Mouse (Mus musculus): ENCODE results near the gene Phrf1.

The Phrf1 gene

GRCm38 (mm10) chr7:141228279-141229067, at the start of gene Phrf1:
Gene Phrf1, plus strand, starts transcription at chr7:141228784.
- peak; percentile 90 to 96 for DNase-seq (ENCODE audit: low spot score in 2 of 2)

GRCm38 (mm10) chr7:141188194-141188593, 40.4 kb upstream of the Phrf1 start:
- no peak for DNase-seq (ENCODE audit: low spot score in 2 of 2)

DNA sequence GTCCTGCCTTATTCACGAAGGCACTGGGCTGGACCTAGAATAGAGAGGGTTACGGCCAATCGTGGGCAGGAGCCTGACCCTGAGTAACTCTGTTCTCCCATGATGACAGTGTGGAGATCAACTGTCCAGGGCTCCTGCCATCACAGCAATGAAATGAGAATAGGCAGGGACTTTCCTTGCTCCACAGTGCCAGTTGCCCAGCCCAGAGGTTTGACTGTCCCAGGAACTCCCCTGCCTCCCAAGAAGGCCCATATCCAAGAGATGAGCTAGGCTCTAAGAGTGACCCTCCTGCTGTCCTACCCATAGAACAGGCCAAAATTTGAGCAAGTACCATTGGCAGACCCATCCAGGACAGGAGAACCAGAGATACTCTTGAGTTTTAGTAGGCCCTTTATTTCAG, 39.9 kb upstream of the Phrf1 start:
- no peak for DNase-seq (ENCODE audit: low spot score in 2 of 2)

DNA sequence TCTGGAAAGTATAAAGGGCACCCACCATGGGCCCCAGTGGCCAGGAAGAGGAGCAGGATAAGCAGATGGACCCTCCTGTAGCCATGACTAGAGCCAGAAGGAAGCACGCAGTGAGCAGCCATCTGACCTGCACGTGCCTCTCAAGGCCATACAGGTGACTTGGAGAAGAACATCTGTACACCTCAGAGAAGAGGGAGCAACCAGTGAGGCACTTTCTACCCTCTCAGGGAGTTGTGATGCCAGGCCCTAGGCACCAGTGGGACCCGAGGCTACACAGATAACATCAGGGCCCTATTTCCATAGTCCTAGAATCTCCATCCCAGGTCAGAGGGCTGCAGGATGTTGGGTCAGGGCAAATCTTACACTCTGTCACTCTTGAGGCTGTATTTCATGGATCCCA, 38.4 kb upstream of the Phrf1 start:
- no peak for DNase-seq (ENCODE audit: low spot score in 2 of 2)

GRCm38 (mm10) chr7:141191036-141191435, 37.5 kb upstream of the Phrf1 start:
- DNase-seq (ENCODE audit: low spot score in 2 of 2) = no peak

DNA sequence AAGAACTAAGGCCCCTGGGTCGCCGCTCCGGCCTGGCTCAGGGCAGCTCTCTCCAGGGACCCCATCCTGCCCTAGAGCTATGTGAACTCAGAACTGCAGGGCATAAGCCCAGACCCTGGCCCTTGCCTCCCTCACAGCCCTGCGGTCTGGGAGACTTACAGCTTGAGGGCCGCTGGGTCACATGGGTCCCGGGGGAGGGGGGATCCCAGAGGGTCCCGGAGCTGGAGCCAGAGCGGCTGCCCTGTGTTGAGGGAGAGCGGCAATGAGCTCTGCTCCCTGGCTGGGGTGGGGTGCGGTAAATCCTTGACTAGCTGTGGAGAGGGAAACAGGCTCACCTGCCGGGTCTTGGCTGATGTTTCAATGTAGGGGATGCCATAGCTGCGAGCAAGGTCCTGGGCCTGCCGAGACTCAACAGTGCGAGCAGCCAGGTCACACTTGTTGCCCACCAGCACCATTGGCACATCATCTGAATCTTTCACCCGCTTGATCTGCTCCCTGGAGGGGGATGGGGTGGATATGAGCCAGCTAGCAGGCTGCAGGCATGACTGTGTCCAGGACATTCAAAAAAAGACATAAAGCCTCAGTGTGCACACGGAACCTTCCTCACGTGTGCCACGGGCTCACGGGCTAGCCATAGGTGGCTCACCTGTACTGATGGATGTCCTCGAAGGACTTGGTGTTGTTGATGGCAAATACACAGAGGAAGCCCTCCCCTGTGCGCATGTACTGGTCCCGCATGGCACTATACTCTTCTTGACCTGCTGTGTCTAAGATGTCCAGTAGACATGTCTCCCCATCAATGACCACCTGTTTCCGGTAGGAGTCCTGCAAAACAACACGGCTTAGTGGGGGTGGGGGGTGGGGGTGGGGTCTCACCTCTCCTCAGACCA, 36.5 kb upstream of the Phrf1 start:
- DNase-seq (ENCODE audit: low spot score in 2 of 2) = no peak

DNA sequence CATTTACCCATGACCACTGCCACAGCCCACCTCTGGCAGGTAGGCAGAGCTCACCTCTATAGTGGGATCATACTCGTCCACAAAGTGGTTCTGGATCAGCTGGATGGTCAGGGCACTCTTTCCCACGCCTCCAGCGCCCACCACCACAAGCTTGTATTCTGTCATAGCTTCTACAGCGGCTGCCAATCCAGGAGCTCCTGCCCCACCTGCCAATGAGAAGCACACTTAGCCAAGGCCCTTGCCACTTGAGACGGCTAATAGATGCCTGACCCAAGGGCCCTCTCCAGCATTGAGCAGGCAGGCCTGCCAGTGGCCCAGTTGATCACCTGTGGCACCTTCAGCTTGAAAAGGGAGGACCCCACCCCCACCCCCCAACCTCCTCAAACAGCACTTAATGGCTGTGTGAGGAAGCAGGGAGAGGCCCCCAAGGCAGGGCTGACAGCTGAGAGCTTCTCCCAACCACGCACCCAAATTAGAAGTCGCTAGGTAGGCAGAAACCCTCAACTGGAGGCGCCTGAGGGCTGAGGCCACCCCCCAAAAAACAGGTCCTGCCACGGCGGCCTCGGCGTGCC, 35.7 kb upstream of the Phrf1 start:
- DNase-seq (ENCODE audit: low spot score in 2 of 2) = no peak

DNA sequence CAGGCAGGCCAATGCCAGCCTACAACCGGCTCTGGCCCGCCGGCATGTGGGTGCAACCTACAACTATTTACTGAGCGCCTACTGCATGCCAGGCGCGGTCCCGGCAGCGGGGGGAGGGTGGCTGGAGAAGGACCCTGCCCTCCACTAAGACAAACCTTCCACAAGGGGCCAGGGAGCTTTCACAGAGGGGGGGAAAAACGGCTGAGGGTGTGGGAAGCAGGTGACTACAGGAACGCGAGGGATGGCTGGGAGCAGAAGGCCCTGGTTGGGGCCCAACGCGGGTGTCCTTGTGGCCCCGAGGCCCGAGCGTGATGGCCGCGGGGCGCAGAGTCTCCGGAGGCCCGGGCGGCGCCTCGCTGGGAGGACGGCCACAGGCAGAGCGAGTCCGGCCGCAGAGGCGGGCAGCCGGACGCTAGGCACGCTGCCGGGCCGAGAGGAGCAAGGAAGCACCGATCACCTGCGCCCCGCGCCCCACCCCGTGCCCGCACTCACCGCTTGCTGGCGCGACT, 35.2 kb upstream of the Phrf1 start:
- no peak for DNase-seq (ENCODE audit: low spot score in 2 of 2)

- peak; percentile 97 to 98 for DNase-seq (ENCODE audit: low spot score in 2 of 2)
These were observed 34.6 kb upstream of the Phrf1 start, which contains the start of the genes Hras and Lrrc56 for GRCm38 (mm10) chr7:141193948-141194347. Gene Hras, minus strand, starts transcription at chr7:141194005. Gene Lrrc56, plus strand, starts transcription at chr7:141194157.

GRCm38 (mm10) chr7:141194409-141194808, 34.2 kb upstream of the Phrf1 start:
- no peak for DNase-seq (ENCODE audit: low spot score in 2 of 2)

DNA sequence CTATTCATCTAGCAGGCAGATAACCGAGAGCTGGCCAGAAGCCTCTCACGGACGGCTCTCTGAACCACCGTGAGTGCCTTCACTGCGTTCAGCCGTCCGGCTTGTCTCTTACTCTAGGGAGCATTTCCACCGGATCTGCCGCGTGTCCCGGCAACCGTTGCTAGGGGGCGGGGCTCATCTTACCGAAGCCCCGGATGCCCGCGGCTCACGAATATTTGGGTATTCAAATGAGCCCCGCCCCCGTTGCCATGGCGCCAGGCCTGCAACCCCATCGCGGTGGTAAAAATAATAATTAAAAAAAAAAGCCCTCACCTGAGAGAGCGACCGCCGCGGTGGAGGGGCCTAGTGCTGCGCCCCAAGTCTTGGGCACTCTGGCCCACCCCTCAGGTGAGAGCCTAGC, 33.8 kb upstream of the Phrf1 start:
- peak; percentile 92 to 95 for DNase-seq (ENCODE audit: low spot score in 2 of 2)

DNA sequence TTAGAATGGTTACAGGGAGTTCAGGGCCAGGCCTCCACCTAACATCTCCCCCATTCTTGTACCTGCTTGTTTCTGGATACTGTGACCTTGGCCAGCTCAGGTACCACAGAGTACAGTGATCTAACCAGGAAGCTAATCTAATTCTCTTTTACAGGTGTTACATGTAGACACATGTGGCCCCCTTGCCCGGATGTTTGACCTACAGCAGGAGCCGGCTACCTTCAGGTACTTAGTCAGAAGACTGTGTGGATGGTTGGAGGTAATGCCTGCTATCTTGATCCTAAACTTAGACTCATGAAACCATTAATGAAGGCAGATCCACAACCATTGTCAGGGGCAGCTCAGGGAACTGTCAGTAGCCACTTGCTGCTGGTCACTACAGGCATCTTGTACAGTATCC, 32.8 kb upstream of the Phrf1 start:
- DNase-seq (ENCODE audit: low spot score in 2 of 2) = no peak

DNA sequence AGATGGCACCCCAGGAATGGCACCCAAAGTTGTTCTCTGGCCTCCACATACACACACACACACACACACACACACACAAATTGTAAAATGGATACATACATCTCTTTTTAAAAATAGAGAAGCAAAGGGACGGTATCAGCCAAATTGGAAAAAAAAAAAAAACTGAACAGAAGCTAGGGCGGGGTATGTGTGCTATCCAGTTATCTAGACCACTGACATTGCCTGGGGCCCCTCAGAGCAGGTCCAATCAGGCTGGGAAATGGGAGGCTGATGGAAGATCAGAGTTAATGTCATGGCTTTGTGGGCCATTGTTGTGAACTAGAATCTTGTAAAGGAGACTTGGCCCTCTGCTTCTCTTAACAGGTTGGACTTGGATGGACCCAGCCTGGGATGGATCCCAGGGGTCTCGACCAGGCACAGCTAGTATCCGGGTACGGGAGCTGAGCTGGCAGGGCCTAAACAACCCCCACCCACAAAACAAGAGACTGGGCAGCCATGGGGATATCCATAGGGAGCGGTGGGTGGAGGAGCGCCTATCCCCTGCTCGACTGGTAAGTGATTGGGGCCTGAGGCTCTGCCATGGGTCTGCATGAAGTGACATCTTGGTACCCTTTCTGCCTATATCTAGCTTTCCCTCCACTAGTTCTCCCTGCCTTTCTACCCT, 31.8 kb upstream of the Phrf1 start:
- no peak for DNase-seq (ENCODE audit: low spot score in 2 of 2)

DNA sequence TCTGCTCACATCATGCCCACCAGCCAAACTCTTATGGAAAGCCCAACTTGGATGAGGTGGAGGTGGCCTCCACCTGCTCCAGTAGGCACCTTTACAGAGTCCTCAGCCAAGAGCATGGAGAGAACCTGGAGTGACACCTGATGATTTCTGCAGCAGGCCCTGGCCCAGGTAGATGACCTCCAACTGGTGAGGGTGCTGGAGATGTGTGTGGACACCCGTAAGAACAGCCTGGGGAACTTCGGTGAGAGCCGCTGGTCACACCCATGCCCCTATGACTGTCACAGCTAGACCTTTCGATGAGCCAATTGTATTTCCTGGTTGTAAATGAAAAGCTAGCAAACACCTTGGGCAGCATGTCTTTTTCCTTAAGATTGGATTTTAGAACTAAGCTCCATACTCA, 30.5 kb upstream of the Phrf1 start:
- no peak for DNase-seq (ENCODE audit: low spot score in 2 of 2)

- no peak for DNase-seq (ENCODE audit: low spot score in 2 of 2)
These were observed 24.0 kb upstream of the Phrf1 start for GRCm38 (mm10) chr7:141204546-141204945.

- DNase-seq (ENCODE audit: low spot score in 2 of 2) = no peak
These were observed 23.1 kb upstream of the Phrf1 start for GRCm38 (mm10) chr7:141205504-141205903.

DNA sequence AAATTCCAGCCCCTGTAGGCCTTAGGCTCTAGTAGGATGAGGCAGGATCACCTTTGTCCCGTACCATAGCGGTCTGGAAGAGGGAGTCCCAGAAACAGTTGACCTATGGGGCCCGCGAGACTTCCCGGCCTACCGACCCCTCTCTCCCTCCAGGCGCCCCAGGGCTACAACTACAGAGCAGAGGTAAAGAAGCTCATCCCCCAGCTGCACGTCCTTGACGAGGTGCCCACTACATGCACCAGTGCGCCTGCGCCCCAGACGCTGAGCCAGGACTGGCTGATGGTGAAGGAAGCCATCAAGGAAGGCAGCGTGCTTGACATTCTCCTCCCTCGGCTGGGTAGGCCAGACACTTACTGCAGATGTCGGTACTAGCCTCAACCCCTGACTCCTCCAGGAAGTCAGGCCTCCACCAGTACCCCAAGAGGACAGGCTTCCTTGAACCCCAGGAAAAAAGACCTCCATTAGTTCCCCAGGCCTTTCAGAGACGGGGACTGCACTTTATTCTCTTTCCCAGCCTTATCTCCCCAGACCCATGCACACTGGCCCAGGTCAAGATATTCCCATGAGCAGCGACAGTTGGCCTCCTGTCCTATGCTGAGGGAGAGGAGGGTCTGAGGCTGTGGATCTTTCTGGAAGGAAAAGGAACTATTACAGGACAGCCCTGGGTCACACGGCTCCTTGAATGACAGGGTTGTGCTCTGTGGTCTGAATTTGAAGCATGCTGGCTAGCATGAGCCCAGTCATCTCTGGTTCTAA, 22.2 kb upstream of the Phrf1 start:
- DNase-seq (ENCODE audit: low spot score in 2 of 2) = no peak

DNA sequence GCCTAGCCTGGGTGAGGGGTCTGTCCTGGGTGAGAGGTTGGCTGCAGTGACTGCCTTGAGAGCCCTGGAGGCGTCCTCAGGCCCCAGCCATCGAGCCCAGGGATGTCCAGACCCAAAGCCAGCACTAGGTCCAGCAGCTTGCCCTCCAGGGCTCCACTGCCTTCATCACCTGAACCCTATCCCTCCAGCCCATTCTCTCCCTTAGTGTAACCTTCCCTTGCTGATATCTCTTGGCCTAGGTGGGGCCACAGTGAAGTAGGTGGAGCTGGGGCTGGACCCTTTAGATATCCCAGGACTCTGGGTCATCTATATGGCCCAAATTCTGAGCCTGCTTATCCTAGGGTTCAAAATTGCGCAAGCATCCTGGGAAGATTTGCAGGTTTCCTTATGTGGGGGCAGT, 19.1 kb upstream of the Phrf1 start:
- no peak for DNase-seq (ENCODE audit: low spot score in 2 of 2)

DNA sequence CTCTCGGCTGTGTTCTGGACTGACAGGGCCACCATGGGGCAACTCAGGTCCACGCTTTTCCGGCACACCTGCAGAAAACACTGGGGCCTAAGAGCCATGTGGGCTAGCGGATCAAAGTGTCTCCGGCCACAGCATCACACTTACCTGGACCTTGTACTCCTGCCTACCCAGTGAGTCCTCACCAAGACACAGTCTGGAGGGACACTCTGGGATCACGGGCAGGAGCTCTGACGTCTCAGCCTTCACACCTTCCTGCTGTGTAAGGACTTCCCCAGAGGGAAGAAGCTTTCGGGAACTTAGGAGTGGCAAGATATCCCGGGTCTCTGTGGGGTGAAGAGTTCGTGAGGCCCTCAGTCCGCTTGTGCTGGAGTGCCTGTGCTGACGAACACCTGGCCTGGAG, 18.4 kb upstream of the Phrf1 start:
- no peak for DNase-seq (ENCODE audit: low spot score in 2 of 2)

GRCm38 (mm10) chr7:141210606-141211131, 17.9 kb upstream of the Phrf1 start:
- peak in 1 of 2 experiments; percentile 6 for DNase-seq (ENCODE audit: low spot score in 2 of 2)

DNA sequence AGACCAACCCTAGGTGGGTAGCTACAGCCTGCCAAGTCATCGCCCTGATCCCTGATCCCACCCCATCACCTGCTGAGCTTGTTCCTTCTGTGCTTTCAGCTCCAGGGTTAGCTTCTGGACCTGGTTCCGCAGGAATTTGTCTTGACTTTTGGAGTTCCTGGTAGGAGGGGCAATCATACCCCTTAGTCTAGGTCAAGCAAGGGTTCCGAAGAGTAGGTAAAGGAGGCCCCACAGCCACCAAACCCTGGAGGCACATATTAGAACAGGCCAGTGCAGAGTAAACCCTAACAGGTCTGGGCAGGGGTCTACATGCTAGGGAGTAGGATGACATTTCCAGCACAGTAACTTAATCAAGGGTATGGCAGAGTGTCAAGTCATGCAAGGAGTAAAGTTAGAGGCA, 15.5 kb upstream of the Phrf1 start:
- DNase-seq (ENCODE audit: low spot score in 2 of 2) = no peak

Measured in spleen, postnatal 14 days (tissue).